In the genomic region with DNA sequence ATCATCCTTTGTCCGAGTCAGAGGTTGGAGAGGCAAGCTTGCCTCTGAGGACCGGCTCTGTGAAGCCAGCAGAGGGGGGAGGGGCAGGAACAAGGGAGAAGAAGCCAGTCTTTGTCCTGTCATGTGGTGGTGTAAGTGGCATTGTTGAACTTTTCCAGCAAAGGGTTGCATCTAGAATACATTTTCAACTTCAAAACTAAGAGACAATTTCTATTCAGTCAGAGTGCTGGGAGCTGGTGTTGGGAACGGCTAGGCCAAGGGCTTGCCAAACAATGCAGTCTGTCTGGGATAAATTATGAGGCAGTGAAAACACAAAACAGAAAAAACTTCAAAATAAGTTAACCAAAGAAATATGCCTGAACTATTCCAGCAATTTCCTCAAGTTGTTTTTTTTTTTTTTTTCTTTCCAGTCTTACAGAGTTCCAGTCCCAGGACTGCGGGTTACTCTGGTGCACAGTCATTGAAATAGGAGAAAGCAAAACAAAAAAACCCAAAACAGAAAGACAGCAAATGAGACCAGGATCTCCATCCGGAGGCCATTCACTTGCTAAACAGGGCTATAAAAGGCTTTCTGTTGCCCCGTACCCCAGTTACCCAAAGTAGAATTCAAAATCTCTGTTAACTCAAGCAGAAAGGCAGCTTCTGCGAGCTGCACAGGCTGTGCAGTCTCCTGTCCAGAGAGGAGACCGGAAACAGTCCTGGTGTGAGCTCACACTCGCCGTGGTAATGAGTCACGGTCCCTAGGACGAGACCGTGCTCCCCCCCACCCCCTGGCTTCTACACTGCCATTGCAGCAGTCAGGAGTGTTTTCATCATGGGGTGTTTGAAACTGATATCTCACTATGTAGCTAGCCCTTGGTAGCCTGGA, we compare ENCODE assay signal across 8 mouse cellular contexts.
DNase-seq lines count a peak whose midpoint lies in the region; ATAC-seq and TF ChIP-seq lines count a peak whose summit lies in the region.

No protein-coding gene starts in this region.

- WGBS in limb, embryonic 13.5 days: 20% methylated on average over 13 of the region's 13 CpGs
- 44% methylated on average over 13 of the region's 13 CpGs for WGBS in olfactory bulb, adult 2 months
- WGBS in thymus, adult 2 months: 87% methylated on average over 13 of the region's 13 CpGs

- H3K4me1 ChIP-seq in limb, embryonic 13.5 days: peaks cover 21% of the 10 kb centered on the region
- peaks cover 21% of the 10 kb centered on the region for H3K4me1 ChIP-seq in olfactory bulb, adult 2 months (ENCODE audit: control insufficient read depth, insufficient read depth, low read length)
- H3K4me1 ChIP-seq in thymus, adult 2 months (replicated peaks; ENCODE audit: control insufficient read depth, insufficient read depth, low read length): no peaks in the 10 kb centered on the region

- no peak overlapping the region for H3K9ac ChIP-seq in limb, embryonic 13.5 days

- peaks cover 22% of the 10 kb centered on the region for H3K36me3 ChIP-seq in limb, embryonic 13.5 days
- peaks cover 19% of the 10 kb centered on the region for H3K36me3 ChIP-seq in thymus, adult 2 months (ENCODE audit: control insufficient read depth, insufficient read depth, low read length)

- TF ChIP-seq CTCF in gastrocnemius, adult 2 months (IDR thresholded peaks at IDR 0.05): no peak
- no peak for TF ChIP-seq CTCF in olfactory bulb, adult 2 months (IDR thresholded peaks at IDR 0.05; ENCODE audit: insufficient read depth, low read depth, low read length)
- no peak for TF ChIP-seq CTCF in thymus, adult 2 months (IDR thresholded peaks at IDR 0.05; ENCODE audit: borderline replicate concordance, control insufficient read depth, extremely low read depth, insufficient read depth, low read length, poor library complexity)

- peak; percentile 77 for DNase-seq in layer of hippocampus, adult 11-12 months (ENCODE audit: low spot score)
- DNase-seq in layer of hippocampus, adult 9-10 months (ENCODE audit: low spot score): no peak
- DNase-seq in cerebellum, postnatal 14 days: peak; percentile 68 to 72
- peak; percentile 53 for DNase-seq in gastrocnemius, adult 2 months
- DNase-seq in kidney, adult 11 months: peak; percentile 23
- DNase-seq in thymus, adult 2 months: no peak

- TF ChIP-seq POLR2A in olfactory bulb, adult 2 months (IDR thresholded peaks at IDR 0.05; ENCODE audit: insufficient read depth, low read depth, low read length): no peak
- TF ChIP-seq POLR2A in thymus, adult 2 months (IDR thresholded peaks at IDR 0.05; ENCODE audit: control insufficient read depth, extremely low read depth, insufficient read depth, low read length, poor library complexity): no peak

- peak overlapping the region; percentile 0; the same call in 1 of the 2 replicates for H3K4me3 ChIP-seq in gastrocnemius, adult 2 months
- H3K4me3 ChIP-seq in limb, embryonic 13.5 days: no peak overlapping the region
- no peak overlapping the region for H3K4me3 ChIP-seq in olfactory bulb, adult 2 months (ENCODE audit: insufficient read depth, low read depth, low read length)
- H3K4me3 ChIP-seq in thymus, adult 2 months (ENCODE audit: control insufficient read depth, insufficient read depth, low read length): no peak overlapping the region

- no peaks in the 10 kb centered on the region for H3K27me3 ChIP-seq in limb, embryonic 13.5 days
- H3K27me3 ChIP-seq in thymus, adult 2 months (ENCODE audit: control insufficient read depth, insufficient read depth, low read length): no peaks in the 10 kb centered on the region

- H3K9me3 ChIP-seq in limb, embryonic 13.5 days: peaks cover 5% of the 10 kb centered on the region; the same call in 1 of the 2 replicates

- H3K27ac ChIP-seq in gastrocnemius, adult 2 months: peak overlapping the region; percentile 71
- H3K27ac ChIP-seq in limb, embryonic 13.5 days: peak overlapping the region; percentile 89
- H3K27ac ChIP-seq in olfactory bulb, adult 2 months (ENCODE audit: insufficient read depth, low read depth, low read length): peak overlapping the region; percentile 68
- no peak overlapping the region for H3K27ac ChIP-seq in thymus, adult 2 months (ENCODE audit: control insufficient read depth, insufficient read depth, low read length)

- intact Hi-C loops in gastrocnemius, adult 2 months (cut with DNase I): no loop called here

- peak; percentile 71; the same call in 1 of the 2 replicates for ATAC-seq in limb, embryonic 13.5 days (ENCODE audit: low FRiP score, low read depth)

- H3K4me2 ChIP-seq in limb, embryonic 13.5 days (replicated peaks): peak overlapping the region; percentile 37; the same call in 1 of the 2 replicates

Comparison
In these comparisons a context has a peak if more than half of its experiments do, and no peak if none do; other contexts are left out.
1. DNase-seq: peak in layer of hippocampus, adult 11-12 months (single experiment), cerebellum, postnatal 14 days (2 of 2), gastrocnemius, adult 2 months (single experiment) and kidney, adult 11 months (single experiment); none in layer of hippocampus, adult 9-10 months (single experiment) and thymus, adult 2 months (single experiment).